Mouse (Mus musculus) liver, adult 2 months (tissue): ENCODE results near the gene Gm20708.

Experiments used
- CTCF ChIP-seq: fragments of 200-500 bp; IDR thresholded peaks from 2 replicates; pipeline ENCODE4 v1.5.1; 2011; ENCODE audit warnings: low read depth, low read length, control low read depth
- POLR2A ChIP-seq: fragments of 200-500 bp; IDR thresholded peaks from 2 replicates; pipeline ENCODE4 v1.6.1; 2011; ENCODE audit warnings: low read length, control low read depth; ENCODE audit not compliant: insufficient read depth; ENCODE audit errors: extremely low read depth

- TF ChIP-seq CTCF (no peak), POLR2A (no peak)
These were observed 25.7 kb upstream of the Gm20708 start for GRCm38 (mm10) chr11:117783683-117784309.
